In genomic region chr4:124755526-124755925, GRCm38 (mm10) we compare ENCODE assay signal across 14 mouse cellular contexts. TPM values are rescaled to one million over a fixed set of nuclear protein-coding genes. Genes with fewer than 3 reads are reported as not detected.
DNase-seq lines count a peak whose midpoint lies in the region; ATAC-seq and TF ChIP-seq lines count a peak whose summit lies in the region.
"Had no signal": no experiment of that assay in that cellular context is flagged by ENCODE, and none has a peak within 500 bp of the region (broad histone marks: within the 10 kb centered on the region; RNA-seq: fewer than 3 reads in every experiment).

No protein-coding gene starts in this region.

- H3K4me2 ChIP-seq in embryonic facial prominence, embryonic 13.5 days = no peak overlapping the region
- H3K4me2 ChIP-seq in kidney, postnatal 0 days (ENCODE audit: low read length) = no peak overlapping the region
- no peak overlapping the region for H3K4me2 ChIP-seq in CH12.LX (ENCODE audit: insufficient read depth, low read depth, poor library complexity, severe bottlenecking)
- peak overlapping the region; percentile 2 for H3K4me2 ChIP-seq in liver, embryonic 14.5 days (ENCODE audit: low read depth)
- H3K4me2 ChIP-seq: embryonic facial prominence, embryonic 12.5 days; limb, embryonic 15.5 days had no signal

- no peak for DNase-seq in embryonic facial prominence, embryonic 10.5 days (ENCODE audit: low spot score)
- DNase-seq in kidney, postnatal 0 days (ENCODE audit: low spot score) = no peak
- DNase-seq in kidney, postnatal 10 days = no peak
- DNase-seq in CH12.LX (ENCODE audit: extremely low read depth) = peak; percentile 40
- no peak for DNase-seq in liver, embryonic 14.5 days (ENCODE audit: low read depth in 3 of 3, low spot score in 3 of 3)
- DNase-seq in frontal cortex, postnatal 14 days (ENCODE audit: low spot score in 2 of 2) = no peak
- DNase-seq in T-cell, adult 2 months (ENCODE audit: low spot score) = no peak
- DNase-seq: adrenal gland, postnatal 10 days; cerebellum, adult 2 months; right cerebral cortex, adult 18-20 months had no signal

- no peak for TF ChIP-seq POLR2A in CH12.LX (IDR thresholded peaks at IDR 0.05; ENCODE audit: low read depth, low read length)

- dilution Hi-C loops in CH12.LX (cut with MboI; ENCODE audit: extremely low pct_ligation_motif_present, extremely low pct_unique_long_range_greater_than_20kb, low sequenced_read_pairs) = no loop called here

- ATAC-seq in embryonic facial prominence, embryonic 13.5 days (ENCODE audit: insufficient number of reproducible peaks, insufficient read depth, low FRiP score, low TSS enrichment, low read depth) = no peak
- ATAC-seq in kidney, postnatal 0 days (replicated peaks; ENCODE audit: low FRiP score, low read depth) = no peak
- no peak for ATAC-seq in liver, embryonic 14.5 days (ENCODE audit: insufficient read depth)

- H3K27ac ChIP-seq in embryonic facial prominence, embryonic 13.5 days = no peak overlapping the region
- no peak overlapping the region for H3K27ac ChIP-seq in embryonic facial prominence, embryonic 10.5 days (replicated peaks)
- H3K27ac ChIP-seq in kidney, postnatal 0 days = peak overlapping the region; percentile 63
- no peak overlapping the region for H3K27ac ChIP-seq in CH12.LX (ENCODE audit: insufficient read depth, low read depth)
- peak overlapping the region; percentile 5 for H3K27ac ChIP-seq in liver, embryonic 14.5 days
- H3K27ac ChIP-seq: embryonic facial prominence, embryonic 12.5 days; heart, embryonic 10.5 days; limb, embryonic 15.5 days had no signal

- 42% methylated on average over 7 of the region's 7 CpGs for WGBS in embryonic facial prominence, embryonic 13.5 days
- WGBS in embryonic facial prominence, embryonic 10.5 days = 62% methylated on average over 7 of the region's 7 CpGs
- WGBS in kidney, postnatal 0 days = 45% methylated on average over 7 of the region's 7 CpGs
- 36% methylated on average over 7 of the region's 7 CpGs for WGBS in liver, embryonic 14.5 days (ENCODE audit: insufficient replicate concordance)

- TF ChIP-seq RAD21 in CH12.LX (IDR thresholded peaks at IDR 0.05; ENCODE audit: low read depth, low read length) = no peak

- H3K9me3 ChIP-seq in embryonic facial prominence, embryonic 13.5 days = no peaks in the 10 kb centered on the region
- no peaks in the 10 kb centered on the region for H3K9me3 ChIP-seq in embryonic facial prominence, embryonic 10.5 days
- H3K9me3 ChIP-seq in kidney, postnatal 0 days (replicated peaks; ENCODE audit: low read length) = no peaks in the 10 kb centered on the region
- no peaks in the 10 kb centered on the region for H3K9me3 ChIP-seq in CH12.LX (replicated peaks; ENCODE audit: low read length)
- H3K9me3 ChIP-seq in liver, embryonic 14.5 days (ENCODE audit: control insufficient read depth, low read length) = no peaks in the 10 kb centered on the region
- H3K9me3 ChIP-seq: embryonic facial prominence, embryonic 12.5 days; heart, embryonic 10.5 days; limb, embryonic 15.5 days had no signal

- H3K9ac ChIP-seq in embryonic facial prominence, embryonic 13.5 days = peak overlapping the region; percentile 16; the same call in 1 of the 2 replicates
- H3K9ac ChIP-seq in kidney, postnatal 0 days (ENCODE audit: low read depth, low read length) = no peak overlapping the region
- H3K9ac ChIP-seq in CH12.LX (ENCODE audit: insufficient read depth, low read depth) = no peak overlapping the region
- peak overlapping the region; percentile 13; the same call in 1 of the 2 replicates for H3K9ac ChIP-seq in liver, embryonic 14.5 days (replicated peaks)
- H3K9ac ChIP-seq: embryonic facial prominence, embryonic 12.5 days; limb, embryonic 15.5 days had no signal

- no peak overlapping the region for H3K4me3 ChIP-seq in embryonic facial prominence, embryonic 13.5 days
- H3K4me3 ChIP-seq in embryonic facial prominence, embryonic 10.5 days = no peak overlapping the region
- H3K4me3 ChIP-seq in kidney, postnatal 0 days (replicated peaks; ENCODE audit: low read depth, low read length) = no peak overlapping the region
- no peak overlapping the region for H3K4me3 ChIP-seq in CH12.LX (replicated peaks in 1 of 3; ENCODE audit: low read depth in 2 of 3, low read length in 2 of 3, poor library complexity in 1 of 3)
- no peak overlapping the region for H3K4me3 ChIP-seq in liver, embryonic 14.5 days (ENCODE audit: insufficient read depth in 1 of 2, low read depth in 2 of 2, low read length in 2 of 2)
- H3K4me3 ChIP-seq: embryonic facial prominence, embryonic 12.5 days; heart, embryonic 10.5 days; limb, embryonic 15.5 days had no signal

- 0 out of 2 replicates have a peak, but pooled peaks cover 7% of the 10 kb centered on the region for H3K27me3 ChIP-seq in embryonic facial prominence, embryonic 13.5 days
- peaks cover 1% of the 10 kb centered on the region; the same call in 1 of the 2 replicates for H3K27me3 ChIP-seq in embryonic facial prominence, embryonic 10.5 days (replicated peaks; ENCODE audit: low read depth, poor library complexity, severe bottlenecking)
- H3K27me3 ChIP-seq in kidney, postnatal 0 days (ENCODE audit: insufficient read depth, low read length) = no peaks in the 10 kb centered on the region
- no peaks in the 10 kb centered on the region for H3K27me3 ChIP-seq in CH12.LX (replicated peaks)
- H3K27me3 ChIP-seq in liver, embryonic 14.5 days (ENCODE audit: control insufficient read depth, insufficient read depth, low read length) = no peaks in the 10 kb centered on the region
- H3K27me3 ChIP-seq: embryonic facial prominence, embryonic 12.5 days; limb, embryonic 15.5 days had no signal

- peaks cover 21% of the 10 kb centered on the region for H3K4me1 ChIP-seq in embryonic facial prominence, embryonic 13.5 days
- peaks cover 24% of the 10 kb centered on the region for H3K4me1 ChIP-seq in embryonic facial prominence, embryonic 10.5 days
- peaks cover 12% of the 10 kb centered on the region; the same call in 1 of the 2 replicates for H3K4me1 ChIP-seq in kidney, postnatal 0 days (replicated peaks; ENCODE audit: insufficient read depth, low read length)
- peaks cover 20 to 51% of the 10 kb centered on the region in 2 experiments for H3K4me1 ChIP-seq in CH12.LX (ENCODE audit: control insufficient read depth in 1 of 2, insufficient read depth in 2 of 2)
- H3K4me1 ChIP-seq in liver, embryonic 14.5 days (replicated peaks; ENCODE audit: control insufficient read depth in 2 of 2, insufficient read depth in 2 of 2, low read length in 1 of 2) = peaks cover 29 to 53% of the 10 kb centered on the region in 2 experiments

- TF ChIP-seq CTCF in kidney, postnatal 0 days (IDR thresholded peaks at IDR 0.05; ENCODE audit: low read depth) = no peak
- no peak for TF ChIP-seq CTCF in CH12.LX (conservative IDR thresholded peaks at IDR 0.05 in 1 of 2, IDR thresholded peaks at IDR 0.05 in 1 of 2; ENCODE audit: low read depth in 2 of 2, low read length in 2 of 2)
- TF ChIP-seq CTCF in liver, embryonic 14.5 days (IDR thresholded peaks at IDR 0.05; ENCODE audit: low read depth) = no peak

- H3K79me2 ChIP-seq in CH12.LX (replicated peaks; ENCODE audit: control insufficient read depth, extremely low read depth, insufficient read depth, poor library complexity, severe bottlenecking) = peaks cover 57% of the 10 kb centered on the region

- peaks cover 7% of the 10 kb centered on the region; the same call in 1 of the 2 replicates for H3K36me3 ChIP-seq in embryonic facial prominence, embryonic 13.5 days
- peaks cover 8% of the 10 kb centered on the region; the same call in 1 of the 2 replicates for H3K36me3 ChIP-seq in embryonic facial prominence, embryonic 10.5 days (replicated peaks)
- no peaks in the 10 kb centered on the region for H3K36me3 ChIP-seq in kidney, postnatal 0 days (ENCODE audit: insufficient read depth, low read length)
- H3K36me3 ChIP-seq in CH12.LX (replicated peaks in 1 of 2; ENCODE audit: control insufficient read depth in 1 of 2, insufficient read depth in 1 of 2, low read length in 1 of 2) = peaks cover 22 to 58% of the 10 kb centered on the region in 2 experiments
- peaks cover 2% of the 10 kb centered on the region for H3K36me3 ChIP-seq in liver, embryonic 14.5 days (replicated peaks; ENCODE audit: control insufficient read depth, insufficient read depth, low read depth)
- H3K36me3 ChIP-seq: embryonic facial prominence, embryonic 12.5 days; heart, embryonic 10.5 days had no signal

- peak; percentile 34; the same call in 1 of the 2 replicates for TF ChIP-seq EP300 in CH12.LX (IDR thresholded peaks at IDR 0.05; ENCODE audit: low read length)
- TF ChIP-seq EP300 in liver, embryonic 14.5 days (IDR thresholded peaks at IDR 0.05; ENCODE audit: low read depth) = no peak

- in situ Hi-C loops in CH12.LX (cut with MboI; ENCODE audit: low pct_ligation_motif_present, low pct_unique_long_range_greater_than_20kb, low sequenced_read_pairs) = loop anchor here (25.0 kb wide), 1 partner anchor 307 kb away; the partner anchor contains the start of genes Dnali1 and Snip1

RNA-seq across cellular contexts. Expression of gene Inpp5b, which starts 13.9 kb away (rescaled TPM):
- 25.2 and 26.4 TPM in 2 replicates for polyA plus RNA-seq in embryonic facial prominence, embryonic 13.5 days (2015; fragmentation: Nextera tagmentation; extraction: Ambion mirVana)
- 25.0 and 25.2 TPM in 2 replicates for polyA plus RNA-seq in embryonic facial prominence, embryonic 10.5 days (2016; fragmentation: Nextera tagmentation; extraction: Ambion mirVana)
- 21.8 and 27.0 TPM in 2 replicates for polyA plus RNA-seq in kidney, postnatal 0 days (2015; fragmentation: Nextera tagmentation; extraction: Ambion mirVana)
- total RNA-seq in CH12.LX (2012; rRNA removed) (25.9 and 26.2 TPM in 2 replicates), CH12.LX (2014; rRNA removed) (30.2 and 34.0 TPM in 2 replicates)
- 21.1 and 25.6 TPM in 2 replicates for polyA plus RNA-seq in CH12.LX (2012; ENCODE audit: insufficient read length, low read depth)
- polyA plus RNA-seq in liver, embryonic 14.5 days (2012; rRNA removed) = 36.6 and 40.3 TPM in 2 replicates
- 36.7 and 40.0 TPM in 2 replicates for polyA plus RNA-seq in liver, embryonic 14.5 days (2014; fragmentation: Nextera tagmentation; extraction: Ambion mirVana)

RNA-seq across cellular contexts. Expression of gene Sf3a3, which starts 41.0 kb away (rescaled TPM):
- polyA plus RNA-seq in embryonic facial prominence, embryonic 13.5 days (2015; fragmentation: Nextera tagmentation; extraction: Ambion mirVana) = 177 and 186 TPM in 2 replicates
- 265 and 267 TPM in 2 replicates for polyA plus RNA-seq in embryonic facial prominence, embryonic 10.5 days (2016; fragmentation: Nextera tagmentation; extraction: Ambion mirVana)
- 92.4 and 103 TPM in 2 replicates for polyA plus RNA-seq in kidney, postnatal 0 days (2015; fragmentation: Nextera tagmentation; extraction: Ambion mirVana)
- 100 and 129 TPM in 2 replicates for total RNA-seq in CH12.LX (2012; rRNA removed)
- 122 and 146 TPM in 2 replicates for total RNA-seq in CH12.LX (2014; rRNA removed)
- polyA plus RNA-seq in CH12.LX (2012; ENCODE audit: insufficient read length, low read depth) = 134 and 156 TPM in 2 replicates
- 21.2 and 42.1 TPM in 2 replicates for polyA plus RNA-seq in liver, embryonic 14.5 days (2012; rRNA removed)
- 59.2 and 63.6 TPM in 2 replicates for polyA plus RNA-seq in liver, embryonic 14.5 days (2014; fragmentation: Nextera tagmentation; extraction: Ambion mirVana)

RNA-seq across cellular contexts. Expression of gene Mtf1, which starts 46.4 kb away (rescaled TPM):
- polyA plus RNA-seq in embryonic facial prominence, embryonic 13.5 days (2015; fragmentation: Nextera tagmentation; extraction: Ambion mirVana) = 11.9 and 12.9 TPM in 2 replicates
- polyA plus RNA-seq in embryonic facial prominence, embryonic 10.5 days (2016; fragmentation: Nextera tagmentation; extraction: Ambion mirVana) = 15.9 and 17.9 TPM in 2 replicates
- 11.3 and 14.8 TPM in 2 replicates for polyA plus RNA-seq in kidney, postnatal 0 days (2015; fragmentation: Nextera tagmentation; extraction: Ambion mirVana)
- 9.8 and 12.6 TPM in 2 replicates for total RNA-seq in CH12.LX (2012; rRNA removed)
- total RNA-seq in CH12.LX (2014; rRNA removed) = 6.8 and 9.5 TPM in 2 replicates
- polyA plus RNA-seq in CH12.LX (2012; ENCODE audit: insufficient read length, low read depth) = 17.7 and 19.8 TPM in 2 replicates
- polyA plus RNA-seq in liver, embryonic 14.5 days (2012; rRNA removed) = 4.3 and 7.1 TPM in 2 replicates
- polyA plus RNA-seq in liver, embryonic 14.5 days (2014; fragmentation: Nextera tagmentation; extraction: Ambion mirVana) = 10.9 and 15.2 TPM in 2 replicates

RNA-seq across cellular contexts. Expression of gene Fhl3, which starts 55.0 kb away (rescaled TPM):
- 17.0 and 19.5 TPM in 2 replicates for polyA plus RNA-seq in embryonic facial prominence, embryonic 13.5 days (2015; fragmentation: Nextera tagmentation; extraction: Ambion mirVana)
- polyA plus RNA-seq in embryonic facial prominence, embryonic 10.5 days (2016; fragmentation: Nextera tagmentation; extraction: Ambion mirVana) = 10.8 and 15.5 TPM in 2 replicates
- polyA plus RNA-seq in kidney, postnatal 0 days (2015; fragmentation: Nextera tagmentation; extraction: Ambion mirVana) = 9.4 and 10.0 TPM in 2 replicates
- total RNA-seq in CH12.LX (2012; rRNA removed) = 10.4 and 10.8 TPM in 2 replicates
- total RNA-seq in CH12.LX (2014; rRNA removed) = 3.6 and 4.1 TPM in 2 replicates
- 14.8 and 20.8 TPM in 2 replicates for polyA plus RNA-seq in CH12.LX (2012; ENCODE audit: insufficient read length, low read depth)
- polyA plus RNA-seq in liver, embryonic 14.5 days (2012; rRNA removed) = 2.8 TPM in 2 replicates
- polyA plus RNA-seq in liver, embryonic 14.5 days (2014; fragmentation: Nextera tagmentation; extraction: Ambion mirVana) = 2.7 and 2.9 TPM in 2 replicates

Comparison
In these comparisons a context has a peak if more than half of its experiments do, and no peak if none do; other contexts are left out.
1. H3K27ac ChIP-seq: peak in kidney, postnatal 0 days (single experiment) and liver, embryonic 14.5 days (single experiment); none in embryonic facial prominence, embryonic 13.5 days (single experiment), embryonic facial prominence, embryonic 10.5 days (single experiment) and CH12.LX (single experiment).
2. H3K9ac ChIP-seq: peak in embryonic facial prominence, embryonic 13.5 days (single experiment) and liver, embryonic 14.5 days (single experiment); none in kidney, postnatal 0 days (single experiment) and CH12.LX (single experiment).